Mouse (Mus musculus): ENCODE results near the gene Card19.

Card19 gene

DNA sequence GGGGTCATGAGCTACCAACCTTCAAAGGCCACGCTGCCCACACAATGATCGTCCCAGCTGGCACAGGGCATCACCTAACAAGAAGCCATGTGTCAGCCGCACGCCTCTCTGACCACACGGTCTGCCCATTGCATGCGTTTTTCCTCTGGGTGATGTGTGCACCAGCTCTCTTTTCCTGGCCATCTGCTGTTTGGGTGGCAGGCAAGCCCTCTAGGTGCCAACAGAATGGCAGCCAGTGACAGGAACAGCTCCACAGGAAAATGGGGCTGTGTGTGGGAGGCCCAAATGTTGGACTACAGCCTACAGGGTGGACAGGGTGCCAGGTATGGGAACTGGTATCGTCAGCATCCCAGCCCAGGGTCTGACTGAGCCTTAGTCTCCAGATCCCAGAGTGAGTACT is 43.5 kb downstream of the Card19 start:
- DNase-seq (ENCODE audit: low spot score in 2 of 2), result peak; percentile 66 to 71

DNA sequence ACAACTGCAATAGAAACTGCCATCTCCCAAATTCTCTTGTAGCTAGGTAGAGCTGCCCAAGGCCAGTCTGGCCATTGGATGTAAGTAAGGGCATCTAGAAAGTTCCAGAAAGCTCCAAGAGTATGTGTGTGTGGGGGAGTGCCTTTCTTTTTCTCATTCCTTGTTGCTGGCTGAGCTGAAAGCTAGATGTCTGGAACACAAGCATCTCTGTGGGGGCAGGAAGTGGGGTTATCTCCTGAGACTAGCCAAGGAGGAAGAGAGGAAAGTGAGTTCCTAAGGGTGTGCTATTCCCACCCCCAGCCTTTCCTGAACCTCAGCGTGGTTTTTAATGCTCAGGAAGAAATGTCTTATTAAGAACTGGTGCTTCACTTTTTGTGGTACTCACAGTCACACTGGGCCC is 44.1 kb downstream of the Card19 start:
- no peak for DNase-seq (ENCODE audit: low spot score in 2 of 2)

DNA sequence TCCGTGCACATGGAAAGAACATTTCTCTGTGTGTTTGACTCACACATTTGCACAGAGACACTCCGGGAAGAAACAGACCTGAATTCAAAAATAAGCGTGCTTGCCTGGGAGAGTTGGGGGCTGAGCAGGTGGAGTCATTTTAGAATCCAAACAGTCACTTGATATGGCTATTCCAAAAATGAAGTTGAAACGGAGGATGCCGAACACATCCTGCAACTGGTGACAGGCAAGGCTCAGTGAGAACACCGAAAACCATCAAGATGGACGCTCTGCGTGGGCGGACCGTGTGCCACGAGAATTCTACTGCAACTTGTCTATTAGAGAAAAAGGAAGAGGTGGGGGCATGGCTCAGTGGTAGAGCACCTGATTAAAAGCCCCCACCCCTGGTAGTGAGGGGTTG is 45.2 kb downstream of the Card19 start:
- peak; percentile 43 to 66 for DNase-seq (ENCODE audit: low spot score in 2 of 2)

DNA sequence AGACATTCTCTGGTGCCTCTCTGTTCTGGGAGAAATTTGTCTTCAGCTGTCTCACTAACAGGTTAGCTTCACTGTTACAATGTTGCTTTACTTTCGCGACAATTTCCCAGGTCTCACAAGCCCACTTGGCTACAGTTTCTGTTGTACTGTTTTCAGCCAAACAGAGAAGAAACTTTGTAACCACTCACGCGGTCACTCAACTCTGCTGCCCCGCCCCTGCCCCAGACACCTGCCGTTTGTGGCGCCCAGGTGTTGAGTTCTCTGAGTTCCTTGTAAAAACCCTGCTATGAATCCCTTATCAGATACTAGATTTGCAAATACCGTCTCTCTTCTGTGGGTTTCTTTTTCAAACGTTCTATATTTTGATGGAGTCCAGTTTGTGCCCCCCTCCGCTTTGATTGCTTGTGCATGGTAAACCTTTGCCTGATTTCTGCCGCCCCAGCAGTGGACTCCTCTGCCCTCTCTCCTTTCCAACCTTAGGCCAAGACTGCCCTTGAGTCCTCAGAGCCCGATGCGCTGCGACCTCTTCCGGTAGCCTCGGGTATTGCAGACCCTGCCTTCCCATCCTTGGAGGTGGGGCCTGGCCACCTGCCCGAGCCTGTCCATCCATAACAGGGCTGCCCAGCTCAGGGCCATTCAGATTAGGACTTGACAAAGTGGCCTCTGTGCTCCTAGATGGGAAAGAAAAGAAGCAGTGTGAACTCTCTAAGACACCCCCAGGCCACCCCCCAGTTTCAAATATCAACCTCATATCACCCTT is 46.2 kb downstream of the Card19 start:
- peak; percentile 88 for DNase-seq (ENCODE audit: low spot score in 2 of 2)

DNA sequence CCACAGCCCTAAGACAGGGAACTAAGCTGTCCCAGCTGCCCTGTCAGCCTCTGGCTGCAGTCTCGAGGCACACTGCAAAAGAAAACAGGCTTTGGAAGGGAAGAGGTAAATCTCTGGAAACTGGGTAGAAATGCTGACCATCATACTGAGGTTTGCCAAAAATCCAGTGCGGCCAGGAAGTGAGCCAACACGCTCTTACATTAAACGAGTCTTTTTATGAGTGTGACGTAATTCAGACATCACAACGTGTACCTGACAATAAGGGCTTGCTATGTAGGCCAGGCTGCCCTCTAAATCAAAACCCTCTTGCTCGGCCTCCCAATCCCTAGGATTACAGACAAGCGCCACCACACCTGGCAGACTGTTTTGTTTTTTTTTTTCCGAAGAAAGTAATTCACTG is 48.8 kb downstream of the Card19 start:
- no peak for DNase-seq (ENCODE audit: low spot score in 2 of 2)

DNA sequence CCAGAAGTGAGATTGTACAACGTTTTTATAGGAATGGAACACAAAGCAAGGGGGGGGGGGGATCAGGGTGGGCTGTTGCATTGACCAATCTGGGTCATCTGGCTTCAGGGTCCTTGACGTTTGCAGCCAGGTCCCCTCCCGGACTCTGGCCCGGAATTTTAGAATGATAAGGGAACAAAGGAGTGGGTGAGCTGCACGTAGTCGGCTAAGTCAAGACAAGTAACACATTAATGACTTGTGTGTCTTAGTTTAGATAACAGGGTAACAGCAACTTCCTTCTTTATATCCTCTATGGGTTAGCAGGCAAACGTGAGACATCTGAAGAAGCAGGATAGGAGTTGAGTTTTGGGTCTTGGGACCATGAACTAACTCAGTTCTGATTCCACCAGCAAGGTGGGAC is 52.2 kb downstream of the Card19 start:
- no peak for DNase-seq (ENCODE audit: low spot score in 2 of 2)

DNA sequence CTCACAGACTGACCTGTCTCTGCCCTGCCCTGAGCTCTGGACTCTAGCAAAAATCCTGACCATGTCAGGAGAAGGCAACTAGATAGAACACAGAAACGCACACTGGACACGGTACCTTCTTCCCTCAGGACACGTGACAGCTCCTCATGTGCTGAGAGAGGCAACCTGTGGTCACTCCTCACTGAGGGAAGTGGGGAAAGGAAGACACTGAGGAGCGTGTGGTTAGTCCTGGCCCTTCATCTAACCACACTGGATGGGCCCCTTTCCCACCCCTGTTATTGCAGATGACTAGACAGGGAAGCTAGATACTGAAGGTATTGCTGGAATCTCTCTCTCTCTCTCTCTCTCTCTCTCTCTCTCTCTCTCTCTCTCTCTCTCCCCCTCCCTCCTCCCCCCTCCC is 53.1 kb downstream of the Card19 start:
- no peak for DNase-seq (ENCODE audit: low spot score in 2 of 2)

DNA sequence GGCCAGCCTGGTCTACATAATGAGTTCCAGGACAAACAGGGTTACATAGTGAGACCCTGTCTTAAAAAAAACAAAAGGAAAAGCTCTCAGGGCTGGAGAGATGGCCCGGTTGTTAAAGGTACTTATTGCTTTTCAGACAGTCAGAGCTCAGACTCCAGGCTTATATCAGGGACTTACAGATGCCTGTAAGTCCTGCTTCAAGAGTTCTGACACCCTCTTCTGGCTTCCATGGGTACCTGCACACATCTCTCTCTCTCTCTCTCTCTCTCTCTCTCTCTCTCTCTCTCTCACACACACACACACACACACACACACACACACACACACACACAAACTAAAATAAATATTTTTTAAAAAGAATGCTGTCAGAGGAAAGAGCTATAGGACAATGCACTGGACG is 54.6 kb downstream of the Card19 start:
- no peak for DNase-seq (ENCODE audit: low spot score in 2 of 2)

DNA sequence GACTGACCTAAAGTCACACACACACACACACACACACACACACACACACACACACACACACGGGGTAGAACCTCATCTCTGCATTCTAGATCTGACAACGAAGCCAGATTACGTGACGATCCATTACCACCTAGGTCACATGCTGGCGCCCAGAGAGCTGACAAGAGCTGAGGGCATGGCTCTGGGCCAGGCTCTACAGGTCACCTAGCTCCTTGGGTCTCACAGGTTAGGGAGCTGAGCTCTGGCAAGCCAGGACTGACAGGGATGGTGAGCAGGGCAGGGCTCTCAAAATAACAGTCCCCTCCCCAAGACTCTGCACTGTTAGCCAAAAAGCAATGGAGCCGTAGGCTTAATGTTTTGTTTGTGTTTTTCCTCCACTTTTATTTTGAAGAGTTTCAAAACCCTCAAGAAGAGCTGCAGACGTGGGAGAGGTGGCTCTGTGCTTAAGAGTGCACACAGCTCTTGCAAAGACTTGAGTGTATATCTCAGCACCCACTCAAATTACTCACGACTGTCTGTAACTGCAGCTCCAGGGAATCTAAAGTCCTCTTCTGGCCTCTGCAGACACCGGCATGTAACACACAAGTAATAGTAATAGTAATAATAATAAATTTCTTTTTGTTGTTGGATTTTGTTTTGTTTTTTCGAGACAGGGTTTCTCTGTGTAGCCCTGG is 57.7 kb downstream of the Card19 start:
- no peak for DNase-seq (ENCODE audit: low spot score in 2 of 2)

DNA sequence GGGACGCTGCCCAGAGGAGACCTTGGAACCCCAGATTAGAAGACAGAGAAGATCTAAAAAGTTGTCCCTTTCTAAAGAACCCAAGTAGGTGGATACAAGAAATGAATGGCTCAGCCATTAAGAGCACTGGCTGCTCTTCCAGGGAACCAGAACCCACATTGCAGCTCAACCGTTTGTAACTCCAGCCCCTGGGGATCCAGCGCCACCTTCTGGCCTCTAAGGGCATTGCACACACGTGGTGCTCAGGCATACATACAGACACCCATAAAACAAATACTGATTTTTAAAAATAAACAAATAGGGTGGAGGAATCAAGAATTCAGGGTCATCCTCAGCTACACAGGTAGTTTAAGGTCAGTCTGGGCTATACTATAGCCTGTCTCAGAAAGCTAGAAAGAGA is 59.2 kb downstream of the Card19 start:
- DNase-seq (ENCODE audit: low spot score in 2 of 2), result no peak

DNA sequence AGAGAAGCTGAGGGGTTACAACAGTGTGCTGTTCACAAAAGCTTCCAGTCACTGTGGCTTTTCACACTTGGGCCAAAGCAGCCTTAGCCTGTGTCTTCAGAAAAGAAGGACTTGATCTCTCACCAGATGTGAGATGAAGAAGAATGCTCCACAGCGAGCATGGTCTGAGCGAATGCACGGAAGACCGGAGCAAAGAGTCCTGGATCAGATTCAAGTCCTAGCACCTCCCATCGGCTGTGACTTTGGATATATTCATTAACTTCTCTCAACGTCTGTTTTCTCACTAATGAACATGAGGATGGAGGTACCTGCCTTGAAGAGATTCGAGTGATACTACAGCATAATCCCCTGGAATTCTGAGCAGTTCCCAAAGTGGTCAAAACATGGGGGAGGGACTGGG is 61.2 kb downstream of the Card19 start:
- DNase-seq (ENCODE audit: low spot score in 2 of 2), result no peak

DNA sequence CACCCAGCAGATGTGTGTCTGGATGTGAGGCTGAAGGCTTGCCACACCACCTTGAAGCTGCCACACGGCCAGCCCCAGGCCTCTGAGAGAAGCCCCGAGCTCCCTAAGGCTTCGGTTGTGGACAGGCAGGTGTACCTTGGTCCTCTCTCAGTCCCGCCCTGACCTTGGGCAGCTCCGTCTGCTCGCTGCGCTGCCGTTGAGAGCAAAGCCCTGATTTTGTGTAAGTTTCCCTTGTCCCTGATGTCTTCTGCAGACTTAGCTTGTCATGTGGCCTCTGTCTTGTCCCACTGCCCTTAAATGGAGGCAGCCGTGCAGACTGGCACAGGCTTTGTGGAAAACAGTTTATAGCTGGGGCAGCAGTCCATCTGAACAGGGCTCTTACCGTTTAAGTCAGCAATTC is 61.8 kb downstream of the Card19 start:
- no peak for DNase-seq (ENCODE audit: low spot score in 2 of 2)
